Mouse (Mus musculus): ENCODE measurements at regions not wholly inside any gene's neighbourhood (a gene's known extent, or its start where the extent isn't known, plus 50 kb on each side); places are given as distances from the start of the nearest gene placed in this dataset.

GRCm38 (mm10) chr2:12805096-12805495 is 118.7 kb upstream of the Pter start:
- intact Hi-C loops (cut with DNase I), result no loop called here

GRCm38 (mm10) chr2:12808466-12808865 is 115.4 kb upstream of the Pter start:
- DNase-seq (ENCODE audit: low spot score in 2 of 2), result no peak
- intact Hi-C loops (cut with DNase I), result no loop called here

More at GRCm38 (mm10) chr2:12805096-12805495, 118.7 kb upstream of the Pter start:
- no peak for DNase-seq (ENCODE audit: low spot score in 2 of 2)

GRCm38 (mm10) chr2:12815339-12815738 is 108.5 kb upstream of the Pter start:
- intact Hi-C loops (cut with DNase I), result no loop called here
- peak; percentile 6 to 36 for DNase-seq (ENCODE audit: low spot score in 2 of 2)

- DNase-seq (ENCODE audit: low spot score in 2 of 2), result no peak
- intact Hi-C loops (cut with DNase I), result no loop called here
Measured at GRCm38 (mm10) chr2:12825902-12826301, 97.9 kb upstream of the Pter start.

- no peak for DNase-seq (ENCODE audit: low spot score in 2 of 2)
- intact Hi-C loops (cut with DNase I), result no loop called here
Measured at GRCm38 (mm10) chr2:12833579-12833978, 90.3 kb upstream of the Pter start.

- no peak for DNase-seq (ENCODE audit: low spot score in 2 of 2)
- intact Hi-C loops (cut with DNase I), result no loop called here
Measured at GRCm38 (mm10) chr2:12866543-12866942, 57.3 kb upstream of the Pter start.

GRCm38 (mm10) chr2:12868772-12869171 is 55.1 kb upstream of the Pter start:
- no peak for DNase-seq (ENCODE audit: low spot score in 2 of 2)
- intact Hi-C loops (cut with DNase I), result no loop called here
